Mouse (Mus musculus): Measurements from ENCODE around the gene Tmem150b. TPM values are rescaled to one million over a fixed set of nuclear protein-coding genes. Genes with fewer than 3 reads are reported as not detected.

Tmem150b gene
- total and polyA plus RNA-seq, 3 experiments, result 0.17 TPM; not detected in 2

- dilution Hi-C loops (cut with MboI; ENCODE audit: extremely low pct_ligation_motif_present, extremely low pct_unique_long_range_greater_than_20kb, low sequenced_read_pairs), result no loop called here
- Histone ChIP-seq H3K4me2 (ENCODE audit: insufficient read depth, low read depth, poor library complexity, severe bottlenecking) (no peak overlapping the region; the same call in 1 of the 2 replicates), H3K4me3 (replicated peaks in 1 of 3; ENCODE audit: low read depth in 2 of 3, low read length in 2 of 3, poor library complexity in 1 of 3) (no peak overlapping the region), H3K79me2 (replicated peaks; ENCODE audit: control insufficient read depth, extremely low read depth, insufficient read depth, poor library complexity, severe bottlenecking) (peaks cover 2% of the 10 kb centered on the region), H3K27ac (ENCODE audit: insufficient read depth, low read depth) (peak overlapping the region; percentile 10), H3K27me3 (replicated peaks) (no peaks in the 10 kb centered on the region), H3K9me3 (replicated peaks; ENCODE audit: low read length) (no peaks in the 10 kb centered on the region), H3K9ac (ENCODE audit: insufficient read depth, low read depth) (no peak overlapping the region), H3K36me3 (replicated peaks in 1 of 2; ENCODE audit: control insufficient read depth in 1 of 2, insufficient read depth in 1 of 2, low read length in 1 of 2) (peaks cover 33 to 64% of the 10 kb centered on the region in 2 experiments), H3K4me1 (ENCODE audit: control insufficient read depth in 1 of 2, insufficient read depth in 2 of 2) (peaks cover 19 to 43% of the 10 kb centered on the region in 2 experiments)
- in situ Hi-C loops (cut with MboI; ENCODE audit: low pct_ligation_motif_present, low pct_unique_long_range_greater_than_20kb, low sequenced_read_pairs), result no loop called here
- no peak for DNase-seq (ENCODE audit: extremely low read depth)
- no peak for TF ChIP-seq PAX5 (IDR thresholded peaks at IDR 0.05; ENCODE audit: low read length)
- TF ChIP-seq MXI1 (IDR thresholded peaks at IDR 0.05; ENCODE audit: low read depth, low read length), result no peak
- no peak for TF ChIP-seq GABPA (IDR thresholded peaks at IDR 0.05; ENCODE audit: insufficient replicate concordance, low read depth, low read length)
- TF ChIP-seq IRF4 (IDR thresholded peaks at IDR 0.05; ENCODE audit: low read depth, low read length), result no peak
- TF ChIP-seq RAD21 (IDR thresholded peaks at IDR 0.05; ENCODE audit: low read depth, low read length), result no peak
- no peak for TF ChIP-seq MYC (IDR thresholded peaks at IDR 0.05; ENCODE audit: low read depth, low read length)
- TF ChIP-seq MAZ (IDR thresholded peaks at IDR 0.05; ENCODE audit: low read depth, low read length), result no peak
- no peak for TF ChIP-seq ZMIZ1 (IDR thresholded peaks at IDR 0.05; ENCODE audit: low read depth, low read length)
- TF ChIP-seq UBTF (IDR thresholded peaks at IDR 0.05; ENCODE audit: low read depth, low read length), result no peak
- no peak for TF ChIP-seq USF1 (IDR thresholded peaks at IDR 0.05; ENCODE audit: low read depth, low read length)
- no peak for TF ChIP-seq E2F4 (IDR thresholded peaks at IDR 0.05; ENCODE audit: insufficient replicate concordance, low read depth, low read length)
Measured at GRCm38 (mm10) chr7:4663179-4663578, 61.9 kb downstream of the Tmem150b start.

GRCm38 (mm10) chr7:4659911-4660443 is 65.1 kb downstream of the Tmem150b start:
- peaks cover 19 to 50% of the 10 kb centered on the region in 2 experiments for H3K36me3 ChIP-seq (replicated peaks in 1 of 2; ENCODE audit: control insufficient read depth in 1 of 2, insufficient read depth in 1 of 2, low read length in 1 of 2)
- no peaks in the 10 kb centered on the region for H3K9me3 ChIP-seq (replicated peaks; ENCODE audit: low read length)
- H3K9ac ChIP-seq (ENCODE audit: insufficient read depth, low read depth), result peak overlapping the region; percentile 67
- in situ Hi-C loops (cut with MboI; ENCODE audit: low pct_ligation_motif_present, low pct_unique_long_range_greater_than_20kb, low sequenced_read_pairs), result no loop called here
- H3K27ac ChIP-seq (ENCODE audit: insufficient read depth, low read depth), result no peak overlapping the region
- H3K4me3 ChIP-seq (replicated peaks in 1 of 3; ENCODE audit: low read depth in 2 of 3, low read length in 2 of 3, poor library complexity in 1 of 3), result peak overlapping the region in 1 of 3 experiments; percentile 93
- H3K4me2 ChIP-seq (ENCODE audit: insufficient read depth, low read depth, poor library complexity, severe bottlenecking), result peak overlapping the region; percentile 67; the same call in 1 of the 2 replicates
- dilution Hi-C loops (cut with MboI; ENCODE audit: extremely low pct_ligation_motif_present, extremely low pct_unique_long_range_greater_than_20kb, low sequenced_read_pairs), result no loop called here
- no peak for DNase-seq (ENCODE audit: extremely low read depth)
- peaks cover 34% of the 10 kb centered on the region for H3K79me2 ChIP-seq (replicated peaks; ENCODE audit: control insufficient read depth, extremely low read depth, insufficient read depth, poor library complexity, severe bottlenecking)
- H3K4me1 ChIP-seq (ENCODE audit: control insufficient read depth in 1 of 2, insufficient read depth in 2 of 2), result peaks cover 21 to 64% of the 10 kb centered on the region in 2 experiments
- TF ChIP-seq BHLHE40 (IDR thresholded peaks at IDR 0.05; ENCODE audit: low read depth, low read length) (no peak), ETS1 (conservative IDR thresholded peaks at IDR 0.05; ENCODE audit: low read depth, low read length) (no peak), SMC3 (IDR thresholded peaks at IDR 0.05; ENCODE audit: low read depth, low read length) (no peak)
- H3K27me3 ChIP-seq (replicated peaks), result no peaks in the 10 kb centered on the region
